Mouse (Mus musculus) liver, embryonic 11.5 days (tissue): ENCODE measurements around the gene Pqlc2. TPM values are rescaled to one million over a fixed set of nuclear protein-coding genes. Genes with fewer than 3 reads are reported as not detected.

Source experiments
- ATAC-seq: fragments of 200-750 bp; cut with Nextera tagmentation; replicated peaks from 2 replicates; pipeline ENCODE4 v1.8.0; 2017; ENCODE audit warnings: moderate number of reproducible peaks, mild to moderate bottlenecking, moderate TSS enrichment, moderate library complexity; ENCODE audit not compliant: low FRiP score
- DNase-seq: peaks from one replicate; pipeline ENCODE4 v3.0.0-alpha.2; 2017; ENCODE audit warnings: low spot score
- H3K27ac ChIP-seq: fragments of 300-500 bp; sonication (generic); 2 replicates; pipeline ENCODE4 v1.5.1; 2014; ENCODE audit warnings: mild to moderate bottlenecking, low read depth, low read length, control low read depth
- H3K27me3 ChIP-seq: fragments of 300-500 bp; sonication (generic); replicated peaks from 2 replicates; pipeline ENCODE4 v1.6.1; 2014; ENCODE audit warnings: low read length, mixed read lengths; ENCODE audit not compliant: control insufficient read depth, insufficient read depth
- H3K36me3 ChIP-seq: fragments of 300-500 bp; sonication (generic); 2 replicates; pipeline ENCODE4 v1.6.1; 2014; ENCODE audit warnings: mild to moderate bottlenecking, low read length, moderate library complexity, mixed read lengths; ENCODE audit not compliant: control insufficient read depth, insufficient read depth
- H3K4me1 ChIP-seq: fragments of 300-500 bp; sonication (generic); replicated peaks from 2 replicates; pipeline ENCODE4 v1.6.1; 2014; ENCODE audit warnings: low read length, mixed read lengths; ENCODE audit not compliant: control insufficient read depth, insufficient read depth
- H3K4me2 ChIP-seq: fragments of 300-500 bp; sonication (generic); 2 replicates; pipeline ENCODE4 v1.6.1; 2014; ENCODE audit warnings: mild to moderate bottlenecking, control low read depth, moderate library complexity
- H3K4me3 ChIP-seq: fragments of 300-500 bp; sonication (generic); 2 replicates; pipeline ENCODE4 v1.5.1; 2014; ENCODE audit warnings: low read depth, low read length, control low read depth
- H3K9ac ChIP-seq: fragments of 300-500 bp; sonication (generic); 2 replicates; pipeline ENCODE4 v1.6.1; 2014; ENCODE audit warnings: low read depth, low read length, control low read depth
- H3K9me3 ChIP-seq: fragments of 300-500 bp; sonication (generic); 2 replicates; pipeline ENCODE4 v1.6.1; 2016; ENCODE audit warnings: low read length, inconsistent platforms, mixed read lengths; ENCODE audit not compliant: control insufficient read depth
- WGBS: fragments of 180-500 bp; shearing (Covaris S2); extraction: QIAGEN DNeasy Blood & Tissue Kit; methylation state at CpG from one replicate; pipeline ENCODE4 v1.1.7; 2014; 5-methylcytosine and 5-hydroxymethylcytosine counted together
- polyA plus RNA-seq: library from polyadenylated mRNA; unstranded; fragments of >200 nt; fragmentation: Nextera tagmentation; extraction: Ambion mirVana; gene quantifications from 2 replicates; pipeline ENCODE4 v1.2.1, GENCODE M21; 2014

Gene Pqlc2
- polyA plus RNA-seq, 1 experiment from 2014 or later, result 15.5 TPM

- Histone ChIP-seq H3K27ac (no peak overlapping the region), H3K27me3 (no peaks in the 10 kb centered on the region), H3K4me2 (no peak overlapping the region), H3K36me3 (peaks cover 24% of the 10 kb centered on the region), H3K9ac (no peak overlapping the region), H3K4me1 (no peaks in the 10 kb centered on the region), H3K9me3 (no peaks in the 10 kb centered on the region), H3K4me3 (no peak overlapping the region)
- no peak for ATAC-seq
- 94% methylated on average over 12 of the region's 12 CpGs for WGBS
- DNase-seq, result no peak
Observed at GRCm38 (mm10) chr4:139280530-139280929, 30.0 kb downstream of the Pqlc2 start.

DNA sequence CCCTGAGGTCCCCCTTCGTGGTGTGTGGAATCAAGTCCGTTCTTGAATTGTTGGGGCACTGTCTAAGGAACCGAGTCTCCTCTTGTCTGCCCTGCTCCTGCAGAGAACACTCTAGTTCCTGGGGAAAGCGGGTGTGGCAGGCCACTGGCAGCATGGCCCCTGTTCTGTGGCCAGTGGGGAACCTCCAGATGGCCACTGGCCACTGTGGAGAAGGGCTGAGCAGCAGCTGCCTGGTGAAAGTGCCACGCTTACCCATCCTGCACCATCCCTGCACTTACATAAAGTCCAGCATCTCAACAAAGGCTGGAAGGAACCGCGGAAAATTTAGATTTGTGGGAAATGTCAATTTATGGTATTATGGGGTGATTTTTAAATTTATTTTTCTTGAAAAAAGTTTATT is 34.1 kb downstream of the Pqlc2 start:
- 90% methylated on average over 7 of the region's 7 CpGs for WGBS
- no peak overlapping the region for H3K9ac ChIP-seq
- H3K27ac ChIP-seq, result no peak overlapping the region
- H3K36me3 ChIP-seq, result peaks cover 16% of the 10 kb centered on the region; the same call in 1 of the 2 replicates
- DNase-seq (no peak), ATAC-seq (no peak)
- H3K4me3 ChIP-seq, result no peak overlapping the region
- H3K4me2 ChIP-seq, result no peak overlapping the region
- no peaks in the 10 kb centered on the region for H3K4me1 ChIP-seq
- H3K27me3 ChIP-seq, result no peaks in the 10 kb centered on the region
- no peaks in the 10 kb centered on the region for H3K9me3 ChIP-seq

DNA sequence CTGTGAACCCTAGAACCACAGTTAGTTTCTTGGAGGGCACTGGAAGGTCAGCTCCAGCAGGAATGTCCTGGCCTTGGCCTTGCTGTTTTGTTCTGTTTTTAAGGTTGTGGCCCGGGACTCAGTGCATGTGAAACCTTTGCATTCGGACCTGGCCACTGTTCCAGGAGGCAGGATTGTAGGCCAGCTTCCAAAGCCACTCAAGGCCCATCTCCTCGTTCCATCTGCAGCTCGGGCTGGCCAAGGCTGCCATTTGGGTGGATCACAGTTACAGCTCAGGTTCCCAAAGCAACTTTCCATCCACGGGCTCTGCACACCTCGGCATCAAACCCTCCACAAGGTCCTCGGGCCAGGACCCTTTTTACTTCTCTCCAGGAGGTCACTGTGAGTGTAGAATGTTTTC is 35.9 kb downstream of the Pqlc2 start:
- Histone ChIP-seq H3K4me3 (no peak overlapping the region), H3K4me2 (no peak overlapping the region), H3K27ac (no peak overlapping the region), H3K4me1 (no peaks in the 10 kb centered on the region), H3K9me3 (no peaks in the 10 kb centered on the region), H3K36me3 (peaks cover 6% of the 10 kb centered on the region; the same call in 1 of the 2 replicates), H3K27me3 (no peaks in the 10 kb centered on the region), H3K9ac (no peak overlapping the region)
- 88% methylated on average over 7 of the region's 7 CpGs for WGBS
- ATAC-seq (no peak), DNase-seq (no peak)

- no peak overlapping the region for H3K9ac ChIP-seq
- no peak overlapping the region for H3K4me2 ChIP-seq
- no peaks in the 10 kb centered on the region for H3K9me3 ChIP-seq
- H3K27me3 ChIP-seq, result no peaks in the 10 kb centered on the region
- 89% methylated on average over 10 of the region's 10 CpGs for WGBS
- ATAC-seq (no peak), DNase-seq (no peak)
- no peaks in the 10 kb centered on the region for H3K4me1 ChIP-seq
- H3K27ac ChIP-seq, result no peak overlapping the region
- peaks cover 6% of the 10 kb centered on the region; the same call in 1 of the 2 replicates for H3K36me3 ChIP-seq
- H3K4me3 ChIP-seq, result no peak overlapping the region
Observed at GRCm38 (mm10) chr4:139272951-139273680, 37.4 kb downstream of the Pqlc2 start.

DNA sequence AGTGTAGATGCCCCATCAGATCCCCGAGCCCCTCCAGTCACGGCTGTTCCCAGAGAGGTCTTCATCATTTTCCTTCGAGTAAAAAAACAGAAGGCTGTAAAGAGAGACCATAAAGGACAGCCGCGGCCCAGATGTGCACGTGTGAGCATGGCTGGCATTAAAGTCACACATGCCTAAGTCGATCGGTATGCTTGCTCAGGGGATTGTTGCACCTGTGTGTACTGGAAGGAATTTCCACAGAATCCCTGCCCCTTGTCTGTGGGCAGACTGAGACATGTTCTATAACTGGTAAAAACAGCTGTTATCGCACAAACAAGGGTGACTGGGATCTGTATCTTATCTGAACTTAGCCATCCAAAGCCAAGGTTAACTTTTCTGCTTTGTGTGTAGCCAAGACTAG is 38.9 kb downstream of the Pqlc2 start:
- Histone ChIP-seq H3K4me2 (no peak overlapping the region), H3K36me3 (peaks cover 4% of the 10 kb centered on the region; the same call in 1 of the 2 replicates), H3K27me3 (no peaks in the 10 kb centered on the region), H3K9ac (no peak overlapping the region), H3K4me3 (no peak overlapping the region), H3K9me3 (no peaks in the 10 kb centered on the region), H3K4me1 (no peaks in the 10 kb centered on the region), H3K27ac (no peak overlapping the region)
- no peak for ATAC-seq
- no peak for DNase-seq
- 86% methylated on average over 9 of the region's 9 CpGs for WGBS

- no peaks in the 10 kb centered on the region for H3K4me1 ChIP-seq
- H3K36me3 ChIP-seq, result peaks cover 4% of the 10 kb centered on the region; the same call in 1 of the 2 replicates
- no peak overlapping the region for H3K4me3 ChIP-seq
- no peaks in the 10 kb centered on the region for H3K9me3 ChIP-seq
- H3K27me3 ChIP-seq, result no peaks in the 10 kb centered on the region
- no peak overlapping the region for H3K9ac ChIP-seq
- no peak overlapping the region for H3K27ac ChIP-seq
- H3K4me2 ChIP-seq, result no peak overlapping the region
- DNase-seq (no peak), ATAC-seq (no peak)
- 94% methylated on average over 3 of the region's 3 CpGs for WGBS
Observed at GRCm38 (mm10) chr4:139270168-139270567, 40.3 kb downstream of the Pqlc2 start.

DNA sequence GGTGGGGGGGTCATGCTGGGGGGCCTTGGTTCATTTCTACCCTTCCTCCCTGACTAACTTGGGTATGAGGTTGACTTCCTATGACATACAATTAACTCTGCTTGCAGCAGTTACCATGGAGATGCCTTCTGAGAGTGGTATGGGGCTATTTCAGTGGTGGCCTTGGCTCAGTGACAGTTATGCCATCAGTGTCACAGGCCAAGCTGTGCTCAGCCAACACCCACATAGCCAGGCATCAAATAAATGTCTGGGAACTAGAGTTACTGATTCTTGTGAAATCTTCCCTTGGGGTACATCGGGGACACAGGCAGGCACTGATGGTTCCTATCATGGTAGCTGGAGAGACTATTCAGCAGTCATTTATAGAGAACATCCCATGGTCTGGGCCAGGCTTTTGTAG is 42.3 kb downstream of the Pqlc2 start:
- Histone ChIP-seq H3K4me1 (no peaks in the 10 kb centered on the region), H3K4me3 (no peak overlapping the region), H3K9ac (no peak overlapping the region), H3K9me3 (no peaks in the 10 kb centered on the region), H3K27ac (no peak overlapping the region), H3K4me2 (no peak overlapping the region), H3K36me3 (peaks cover 3% of the 10 kb centered on the region; the same call in 1 of the 2 replicates), H3K27me3 (no peaks in the 10 kb centered on the region)
- WGBS, result 91% methylated on average over 1 of the region's 1 CpGs
- ATAC-seq (no peak), DNase-seq (no peak)

DNA sequence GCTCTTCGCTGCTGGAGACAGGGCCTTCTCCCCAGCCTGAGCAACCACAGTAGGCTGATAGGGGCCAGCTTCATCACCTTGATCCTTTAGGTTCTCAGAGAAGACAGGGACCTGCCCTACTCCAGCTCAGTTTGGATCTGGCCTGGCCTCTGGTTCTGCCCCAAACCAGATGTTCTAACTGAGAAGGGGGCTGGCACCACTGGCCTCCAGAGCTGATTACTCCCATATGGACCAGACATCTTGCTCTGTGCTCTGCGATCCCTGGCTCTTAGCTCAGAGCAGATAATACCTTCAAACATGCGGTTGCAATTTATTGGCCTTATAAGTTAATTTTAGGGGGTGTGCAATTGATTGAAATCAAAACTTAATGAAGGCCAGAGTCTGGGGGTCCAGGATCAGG is 43.2 kb downstream of the Pqlc2 start:
- no peak overlapping the region for H3K9ac ChIP-seq
- no peaks in the 10 kb centered on the region for H3K4me1 ChIP-seq
- 85% methylated on average over 3 of the region's 3 CpGs for WGBS
- DNase-seq, result no peak
- ATAC-seq, result no peak
- peaks cover 6% of the 10 kb centered on the region; the same call in 1 of the 2 replicates for H3K36me3 ChIP-seq
- H3K27ac ChIP-seq, result no peak overlapping the region
- no peaks in the 10 kb centered on the region for H3K27me3 ChIP-seq
- H3K4me2 ChIP-seq, result no peak overlapping the region
- no peaks in the 10 kb centered on the region for H3K9me3 ChIP-seq
- no peak overlapping the region for H3K4me3 ChIP-seq

- Histone ChIP-seq H3K27ac (no peak overlapping the region), H3K9me3 (no peaks in the 10 kb centered on the region), H3K9ac (no peak overlapping the region), H3K36me3 (peaks cover 11% of the 10 kb centered on the region; the same call in 1 of the 2 replicates), H3K4me2 (no peak overlapping the region), H3K4me1 (no peaks in the 10 kb centered on the region), H3K27me3 (no peaks in the 10 kb centered on the region), H3K4me3 (no peak overlapping the region)
- no peak for DNase-seq
- WGBS, result 80% methylated on average over 7 of the region's 7 CpGs
- ATAC-seq, result no peak
Observed at GRCm38 (mm10) chr4:139266500-139266865, 44.0 kb downstream of the Pqlc2 start.
